In genomic region chr9:44327926-44328325, GRCm38 (mm10) we compare ENCODE assay signal across 8 mouse cellular contexts. TPM values are rescaled to one million over a fixed set of nuclear protein-coding genes. Genes with fewer than 3 reads are reported as not detected.
DNase-seq lines count a peak whose midpoint lies in the region; ATAC-seq and TF ChIP-seq lines count a peak whose summit lies in the region.

No protein-coding gene starts in this region.

- H3K27me3 ChIP-seq in heart, embryonic 12.5 days (replicated peaks) = no peaks in the 10 kb centered on the region
- H3K27me3 ChIP-seq in E14TG2a.4 (ENCODE audit: insufficient read depth, low read length) = no peaks in the 10 kb centered on the region
- H3K27me3 ChIP-seq in hindbrain, embryonic 10.5 days (ENCODE audit: insufficient read depth, poor library complexity, severe bottlenecking) = no peaks in the 10 kb centered on the region
- H3K27me3 ChIP-seq in liver, postnatal 0 days (ENCODE audit: insufficient read depth, low read length) = no peaks in the 10 kb centered on the region
- no peaks in the 10 kb centered on the region for H3K27me3 ChIP-seq in cerebellum, adult 2 months (ENCODE audit: control insufficient read depth, insufficient read depth, low read length)

- no peak for TF ChIP-seq POLR2A in cerebellum, adult 2 months (IDR thresholded peaks at IDR 0.05; ENCODE audit: borderline replicate concordance, insufficient read depth, low read length)

- TF ChIP-seq EP300 in liver, postnatal 0 days (IDR thresholded peaks at IDR 0.05; ENCODE audit: low read depth) = no peak

- peak overlapping the region; percentile 95; the same call in 1 of the 2 replicates for H3K27ac ChIP-seq in heart, embryonic 12.5 days (ENCODE audit: poor library complexity, severe bottlenecking)
- peak overlapping the region; percentile 97; the same call in 1 of the 2 replicates for H3K27ac ChIP-seq in hindbrain, embryonic 10.5 days
- 0 out of 2 replicates have a peak overlapping the region, but pooled peaks have one; percentile 3 for H3K27ac ChIP-seq in liver, postnatal 0 days (ENCODE audit: low read depth)
- no peak overlapping the region for H3K27ac ChIP-seq in cerebellum, adult 2 months (ENCODE audit: insufficient read depth, low read length)

- no peak for ATAC-seq in heart, embryonic 12.5 days (ENCODE audit: insufficient number of reproducible peaks, low FRiP score)
- no peak for ATAC-seq in liver, postnatal 0 days

- TF ChIP-seq CTCF in E14TG2a.4 (conservative IDR thresholded peaks at IDR 0.05; ENCODE audit: low read length) = no peak
- TF ChIP-seq CTCF in liver, postnatal 0 days (IDR thresholded peaks at IDR 0.05; ENCODE audit: low read depth) = no peak
- TF ChIP-seq CTCF in cerebellum, adult 2 months (IDR thresholded peaks at IDR 0.05; ENCODE audit: borderline replicate concordance, insufficient read depth, low read depth, low read length) = no peak

- H3K9me3 ChIP-seq in heart, embryonic 12.5 days (replicated peaks) = no peaks in the 10 kb centered on the region
- no peaks in the 10 kb centered on the region for H3K9me3 ChIP-seq in E14TG2a.4 (ENCODE audit: low read length)
- peaks cover 1% of the 10 kb centered on the region; the same call in 1 of the 2 replicates for H3K9me3 ChIP-seq in hindbrain, embryonic 10.5 days
- no peaks in the 10 kb centered on the region for H3K9me3 ChIP-seq in liver, postnatal 0 days (ENCODE audit: low read length)

- peaks cover 43% of the 10 kb centered on the region for H3K36me3 ChIP-seq in heart, embryonic 12.5 days
- peaks cover 46% of the 10 kb centered on the region for H3K36me3 ChIP-seq in E14TG2a.4 (ENCODE audit: insufficient read depth, low read length)
- peaks cover 51% of the 10 kb centered on the region for H3K36me3 ChIP-seq in hindbrain, embryonic 10.5 days
- peaks cover 28% of the 10 kb centered on the region for H3K36me3 ChIP-seq in liver, postnatal 0 days (replicated peaks; ENCODE audit: insufficient read depth, low read length)

- peak overlapping the region; percentile 73 for H3K4me3 ChIP-seq in heart, embryonic 12.5 days
- peak overlapping the region; percentile 85 for H3K4me3 ChIP-seq in E14TG2a.4 (replicated peaks; ENCODE audit: low read length)
- H3K4me3 ChIP-seq in hindbrain, embryonic 10.5 days = peak overlapping the region; percentile 87
- H3K4me3 ChIP-seq in liver, postnatal 0 days (ENCODE audit: low read depth, low read length) = peak overlapping the region; percentile 86; the same call in 1 of the 2 replicates
- no peak overlapping the region for H3K4me3 ChIP-seq in cerebellum, adult 2 months (replicated peaks; ENCODE audit: insufficient read depth, low read depth, low read length)

- WGBS in heart, embryonic 12.5 days = 90% methylated on average over 5 of the region's 5 CpGs
- WGBS in hindbrain, embryonic 10.5 days = 93% methylated on average over 5 of the region's 5 CpGs
- WGBS in liver, postnatal 0 days (ENCODE audit: insufficient replicate concordance) = 89% methylated on average over 5 of the region's 5 CpGs
- 55% methylated on average over 5 of the region's 5 CpGs for WGBS in cerebellum, adult 2 months

- H3K9ac ChIP-seq in heart, embryonic 12.5 days = peak overlapping the region; percentile 90
- peak overlapping the region; percentile 90; the same call in 1 of the 2 replicates for H3K9ac ChIP-seq in liver, postnatal 0 days (replicated peaks)

- intact Hi-C loops in heart, postnatal 25 days (cut with DNase I) = loop anchor here (2.0 kb wide), 1 partner anchor 23 kb away; the partner anchor contains the start of gene Hinfp

- no peak for DNase-seq in heart, postnatal 25 days (ENCODE audit: low spot score)
- no peak for DNase-seq in hindbrain, embryonic 10.5 days (ENCODE audit: low spot score)
- DNase-seq in liver, postnatal 0 days = no peak
- no peak for DNase-seq in layer of hippocampus, adult 8-10 months (ENCODE audit: low spot score in 2 of 2)
- no peak for DNase-seq in cerebellum, adult 2 months
- DNase-seq in testis, postnatal 14 days (ENCODE audit: low spot score) = no peak

- peak overlapping the region; percentile 72 for H3K4me2 ChIP-seq in heart, embryonic 12.5 days
- H3K4me2 ChIP-seq in liver, postnatal 0 days (ENCODE audit: low read depth, low read length) = peak overlapping the region; percentile 87

- peaks cover 12% of the 10 kb centered on the region for H3K4me1 ChIP-seq in heart, embryonic 12.5 days (replicated peaks)
- peaks cover 44% of the 10 kb centered on the region for H3K4me1 ChIP-seq in E14TG2a.4 (replicated peaks; ENCODE audit: low read depth, low read length)
- H3K4me1 ChIP-seq in hindbrain, embryonic 10.5 days (replicated peaks) = peaks cover 19% of the 10 kb centered on the region
- H3K4me1 ChIP-seq in liver, postnatal 0 days (ENCODE audit: insufficient read depth) = peaks cover 12% of the 10 kb centered on the region
- H3K4me1 ChIP-seq in cerebellum, adult 2 months (ENCODE audit: control insufficient read depth, insufficient read depth, low read length) = 0 out of 2 replicates have a peak, but pooled peaks cover 3% of the 10 kb centered on the region

RNA-seq across cellular contexts. Expression of gene Dpagt1, which starts 2.1 kb away (rescaled TPM):
- 29.7 and 31.4 TPM in 2 replicates for polyA plus RNA-seq in heart, embryonic 12.5 days (2016; fragmentation: Nextera tagmentation; extraction: Ambion mirVana)
- 10 to 100 TPM; 18.6 to 19.6 TPM for total RNA-seq in heart, postnatal 25 days (2021)
- 46.2 and 46.7 TPM in 2 replicates for polyA plus RNA-seq in hindbrain, embryonic 10.5 days (2016; fragmentation: Nextera tagmentation; extraction: Ambion mirVana)
- polyA plus RNA-seq in liver, postnatal 0 days (2015; fragmentation: Nextera tagmentation; extraction: Ambion mirVana) = 19.0 and 19.4 TPM in 2 replicates
- 10 to 100 TPM; 15.1 to 19.7 (median 16.1) TPM for total RNA-seq in layer of hippocampus, adult 8-10 months (2022)
- 23.5 and 23.6 TPM in 2 replicates for polyA plus RNA-seq in cerebellum, adult 2 months (2012; rRNA removed)

RNA-seq across cellular contexts. Expression of gene H2afx, which starts 6.6 kb away (rescaled TPM):
- polyA plus RNA-seq in heart, embryonic 12.5 days (2016; fragmentation: Nextera tagmentation; extraction: Ambion mirVana) = 221 and 231 TPM in 2 replicates
- total RNA-seq in heart, postnatal 25 days (2021) = 10 to 100 TPM; 14.6 to 15.6 TPM
- polyA plus RNA-seq in hindbrain, embryonic 10.5 days (2016; fragmentation: Nextera tagmentation; extraction: Ambion mirVana) = 548 and 554 TPM in 2 replicates
- 152 and 164 TPM in 2 replicates for polyA plus RNA-seq in liver, postnatal 0 days (2015; fragmentation: Nextera tagmentation; extraction: Ambion mirVana)
- total RNA-seq in layer of hippocampus, adult 8-10 months (2022) = 10 to 100 TPM; 40.3 to 44.3 (median 41.6) TPM
- 63.1 and 63.5 TPM in 2 replicates for polyA plus RNA-seq in cerebellum, adult 2 months (2012; rRNA removed)

RNA-seq across cellular contexts. Expression of gene C2cd2l, which starts 7.8 kb away (rescaled TPM):
- 8.6 and 10.3 TPM in 2 replicates for polyA plus RNA-seq in heart, embryonic 12.5 days (2016; fragmentation: Nextera tagmentation; extraction: Ambion mirVana)
- 10 to 100 TPM; 11.7 to 13.9 TPM for total RNA-seq in heart, postnatal 25 days (2021)
- 9.8 and 17.5 TPM in 2 replicates for polyA plus RNA-seq in hindbrain, embryonic 10.5 days (2016; fragmentation: Nextera tagmentation; extraction: Ambion mirVana)
- 10.1 and 11.4 TPM in 2 replicates for polyA plus RNA-seq in liver, postnatal 0 days (2015; fragmentation: Nextera tagmentation; extraction: Ambion mirVana)
- 100 to 1,000 TPM; 177 to 228 (median 205) TPM for total RNA-seq in layer of hippocampus, adult 8-10 months (2022)
- polyA plus RNA-seq in cerebellum, adult 2 months (2012; rRNA removed) = 112 and 113 TPM in 2 replicates

RNA-seq across cellular contexts. Expression of gene Hmbs, which starts 16.1 kb away (rescaled TPM):
- polyA plus RNA-seq in heart, embryonic 12.5 days (2016; fragmentation: Nextera tagmentation; extraction: Ambion mirVana) = 158 and 176 TPM in 2 replicates
- 10 to 100 TPM; 46.3 to 47.0 TPM for total RNA-seq in heart, postnatal 25 days (2021)
- 155 and 184 TPM in 2 replicates for polyA plus RNA-seq in hindbrain, embryonic 10.5 days (2016; fragmentation: Nextera tagmentation; extraction: Ambion mirVana)
- polyA plus RNA-seq in liver, postnatal 0 days (2015; fragmentation: Nextera tagmentation; extraction: Ambion mirVana) = 517 and 539 TPM in 2 replicates
- 10 to 100 TPM; 20.2 to 26.9 (median 25.3) TPM for total RNA-seq in layer of hippocampus, adult 8-10 months (2022)
- 32.2 and 35.4 TPM in 2 replicates for polyA plus RNA-seq in cerebellum, adult 2 months (2012; rRNA removed)

RNA-seq across cellular contexts. Expression of gene Hinfp, which starts 22.5 kb away (rescaled TPM):
- 16.5 and 18.3 TPM in 2 replicates for polyA plus RNA-seq in heart, embryonic 12.5 days (2016; fragmentation: Nextera tagmentation; extraction: Ambion mirVana)
- total RNA-seq in heart, postnatal 25 days (2021) = 10 to 100 TPM in 1 of 2 experiments, 1 to 10 TPM in 1; 7.9 to 12.7 TPM
- polyA plus RNA-seq in hindbrain, embryonic 10.5 days (2016; fragmentation: Nextera tagmentation; extraction: Ambion mirVana) = 30.0 and 30.7 TPM in 2 replicates
- 4.5 and 6.3 TPM in 2 replicates for polyA plus RNA-seq in liver, postnatal 0 days (2015; fragmentation: Nextera tagmentation; extraction: Ambion mirVana)
- 10 to 100 TPM; 32.0 to 40.3 (median 38.4) TPM for total RNA-seq in layer of hippocampus, adult 8-10 months (2022)
- 35.8 and 36.0 TPM in 2 replicates for polyA plus RNA-seq in cerebellum, adult 2 months (2012; rRNA removed)
